Mouse (Mus musculus) neural tube, embryonic 12.5 days (tissue): Measurements from ENCODE around the gene Gm44973. TPM values are rescaled to one million over a fixed set of nuclear protein-coding genes. Genes with fewer than 3 reads are reported as not detected.
A peak's percentile ranks its signal among the peaks of the same experiment; 100 is the strongest.
"Not testable (repeated sequence)": the region's sequence is repeated elsewhere in the genome, so short reads cannot be mapped to it uniquely, and the experiment has no call there.

Experiments
- ATAC-seq: fragments of 200-750 bp; cut with Nextera tagmentation; 2 replicates; pipeline ENCODE4 v1.8.0; 2017; ENCODE audit warnings: low read depth, mild to moderate bottlenecking, moderate TSS enrichment, moderate library complexity; ENCODE audit not compliant: low FRiP score
- H3K27ac ChIP-seq: fragments of 300-500 bp; sonication (generic); 2 replicates; pipeline ENCODE4 v1.5.1; 2016
- H3K27me3 ChIP-seq: fragments of 300-500 bp; sonication (generic); replicated peaks from 2 replicates; pipeline ENCODE4 v1.6.1; 2016; ENCODE audit warnings: mild to moderate bottlenecking
- H3K36me3 ChIP-seq: fragments of 300-500 bp; sonication (generic); 2 replicates; pipeline ENCODE4 v1.6.1; 2016; ENCODE audit warnings: mild to moderate bottlenecking
- H3K4me1 ChIP-seq: fragments of 300-500 bp; sonication (generic); 2 replicates; pipeline ENCODE4 v1.6.1; 2016
- H3K4me2 ChIP-seq: fragments of 300-500 bp; sonication (generic); replicated peaks from 2 replicates; pipeline ENCODE4 v1.6.1; 2016; ENCODE audit warnings: mild to moderate bottlenecking
- H3K4me3 ChIP-seq: fragments of 300-500 bp; sonication (generic); 2 replicates; pipeline ENCODE4 v1.5.1; 2016
- H3K9ac ChIP-seq: fragments of 300-500 bp; sonication (generic); 2 replicates; pipeline ENCODE4 v1.6.1; 2016; ENCODE audit warnings: mild to moderate bottlenecking
- H3K9me3 ChIP-seq: fragments of 300-500 bp; sonication (generic); 2 replicates; pipeline ENCODE4 v1.6.1; 2016; ENCODE audit warnings: mild to moderate bottlenecking
- WGBS: fragments of 180-500 bp; shearing (Covaris S2); methylation state at CpG from one replicate; pipeline ENCODE4 v1.1.7; 2016; 5-methylcytosine and 5-hydroxymethylcytosine counted together
- polyA plus RNA-seq: library from polyadenylated mRNA; unstranded; fragments of >200 nt; fragmentation: Nextera tagmentation; extraction: Ambion mirVana; gene quantifications from 2 replicates; pipeline ENCODE4 v1.2.1, GENCODE M21; 2016

Gm44973 gene
- polyA plus RNA-seq, 1 experiment from 2014 or later: not detected

DNA sequence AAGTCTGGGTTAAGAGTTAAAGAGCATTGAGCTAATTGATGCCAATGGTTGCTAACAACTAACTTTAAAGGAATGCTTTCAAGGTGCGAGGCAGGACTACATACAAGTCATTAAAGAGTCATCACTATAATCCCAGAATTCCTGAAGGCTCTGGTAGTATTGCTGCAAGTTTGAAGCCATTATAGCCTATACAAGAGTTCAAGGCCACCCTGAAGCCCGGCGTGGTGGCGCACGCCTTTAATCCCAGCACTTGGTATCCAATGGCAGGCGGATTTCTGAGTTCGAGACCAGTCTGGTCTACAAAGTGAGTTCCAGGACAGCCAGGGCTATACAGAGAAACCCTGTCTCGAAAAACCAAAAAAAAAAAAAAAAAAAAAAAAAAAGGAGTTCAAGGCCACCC lies 4.3 kb downstream of the Gm44973 start:
- Histone ChIP-seq H3K36me3 (peaks cover 27% of the 10 kb centered on the region), H3K4me2 (peak overlapping the region; percentile 83), H3K4me1 (peaks cover 10% of the 10 kb centered on the region), H3K4me3 (peak overlapping the region; percentile 87)
- not testable (repeated sequence) for H3K27ac ChIP-seq, H3K27me3 ChIP-seq, H3K9me3 ChIP-seq, ATAC-seq, H3K9ac ChIP-seq
- 28% methylated on average over 8 of the region's 8 CpGs for WGBS

DNA sequence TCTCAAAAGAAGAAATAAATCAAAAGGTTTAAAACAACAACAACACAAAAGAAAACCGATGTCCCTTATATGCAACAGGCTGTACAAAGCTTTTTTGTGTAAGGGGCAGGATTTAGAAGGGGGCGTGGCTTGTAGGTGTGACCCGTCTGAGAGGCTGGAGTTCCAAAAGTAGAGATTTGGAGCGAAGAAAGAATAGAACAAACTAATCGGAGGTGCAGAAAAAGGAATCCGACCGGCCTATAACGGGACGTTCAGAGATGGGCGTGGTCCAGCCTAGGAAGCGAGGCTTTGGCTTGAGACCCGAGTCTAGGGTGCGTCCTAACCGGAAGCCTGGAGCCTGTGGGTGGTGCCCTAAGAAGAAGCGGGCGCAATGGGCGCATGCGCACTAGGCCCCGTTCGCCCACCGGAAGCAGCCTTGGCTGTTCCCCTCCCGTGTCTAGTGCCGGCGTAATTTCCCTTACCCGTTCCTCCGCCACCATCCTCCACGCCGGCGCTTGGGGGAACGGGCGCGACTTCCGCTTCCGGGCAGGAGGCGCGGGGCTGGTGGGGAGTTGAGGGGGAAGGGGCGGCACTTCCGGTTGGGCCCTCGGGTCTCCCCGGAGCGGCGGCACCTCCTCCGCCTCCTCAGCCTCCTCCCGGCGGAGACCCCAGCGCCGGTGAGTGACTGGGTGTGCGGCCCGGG lies 4.8 kb downstream of the Gm44973 start, which contains the start of the genes Zfp865 and Ccdc106:
Zfp865 (plus strand) TSS at position 377 of the 682 bp plus-strand sequence.
Ccdc106 (plus strand) TSS at position 554 of the 682 bp plus-strand sequence.
- ATAC-seq: peak; percentile 80
- peaks cover 28% of the 10 kb centered on the region for H3K36me3 ChIP-seq
- peak within 1 kb of the TSS; percentile 87 for H3K4me3 ChIP-seq
- H3K27me3 ChIP-seq: no peaks in the 10 kb centered on the region
- peak within 1 kb of the TSS; percentile 83 for H3K27ac ChIP-seq
- H3K9ac ChIP-seq: peak within 1 kb of the TSS; percentile 95
- no peaks in the 10 kb centered on the region for H3K9me3 ChIP-seq
- WGBS: under 1% methylated on average over 49 of the region's 49 CpGs
- H3K4me1 ChIP-seq: peaks cover 10% of the 10 kb centered on the region
- peak within 1 kb of the TSS; percentile 83 for H3K4me2 ChIP-seq

DNA sequence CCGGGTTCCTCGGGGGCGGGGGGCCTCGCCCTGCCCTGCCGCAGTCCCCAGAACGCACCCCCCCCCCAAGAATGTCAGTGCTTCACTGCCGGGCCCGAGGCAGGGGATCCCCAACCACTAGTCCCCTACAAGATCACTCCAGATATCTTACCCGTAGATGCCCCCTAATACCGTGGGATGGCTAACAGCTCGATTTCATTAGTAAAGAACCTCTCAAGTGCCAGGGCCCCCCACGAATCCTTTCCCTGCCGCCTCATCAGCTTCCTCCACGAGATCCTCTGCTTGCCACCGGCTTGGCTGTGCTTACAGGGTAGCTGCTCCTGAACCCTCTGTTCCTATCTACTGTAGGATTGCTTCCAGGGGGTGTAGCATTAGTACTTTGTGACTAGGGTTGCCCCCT lies 5.4 kb downstream of the Gm44973 start:
- H3K9ac ChIP-seq: peak overlapping the region; percentile 95
- no peaks in the 10 kb centered on the region for H3K27me3 ChIP-seq
- ATAC-seq: peak; percentile 19
- peak overlapping the region; percentile 87 for H3K4me3 ChIP-seq
- H3K4me2 ChIP-seq: peak overlapping the region; percentile 83
- H3K4me1 ChIP-seq: peaks cover 10% of the 10 kb centered on the region
- no peaks in the 10 kb centered on the region for H3K9me3 ChIP-seq
- H3K36me3 ChIP-seq: peaks cover 28% of the 10 kb centered on the region
- WGBS: under 1% methylated on average over 14 of the region's 15 CpGs
- peak overlapping the region; percentile 83 for H3K27ac ChIP-seq

DNA sequence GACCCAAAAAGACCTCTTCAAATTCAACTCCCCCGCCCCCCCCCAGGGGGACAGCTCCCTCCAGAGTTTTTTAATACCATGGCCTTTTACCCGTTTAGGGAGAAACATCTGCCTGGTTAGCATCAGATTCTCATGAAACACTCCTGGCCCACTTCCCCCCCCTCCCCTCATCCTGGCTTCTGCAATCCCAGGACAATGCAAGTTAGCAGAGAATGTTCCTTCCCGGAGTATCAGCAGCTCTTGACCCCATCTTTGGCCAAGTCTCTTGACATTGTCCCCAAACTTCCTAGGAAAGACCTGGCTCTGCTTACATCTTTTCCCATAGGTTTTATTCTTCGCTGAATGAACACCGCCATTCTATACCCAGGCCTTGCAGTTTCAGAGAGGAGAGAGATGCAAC lies 5.9 kb downstream of the Gm44973 start:
- H3K4me1 ChIP-seq: peaks cover 10% of the 10 kb centered on the region
- no peak overlapping the region for H3K27ac ChIP-seq
- H3K4me3 ChIP-seq: peak overlapping the region; percentile 87
- 55% methylated on average over 5 of the region's 5 CpGs for WGBS
- no peaks in the 10 kb centered on the region for H3K9me3 ChIP-seq
- peak overlapping the region; percentile 95 for H3K9ac ChIP-seq
- H3K27me3 ChIP-seq: no peaks in the 10 kb centered on the region
- peak overlapping the region; percentile 83 for H3K4me2 ChIP-seq
- H3K36me3 ChIP-seq: peaks cover 28% of the 10 kb centered on the region
- no peak for ATAC-seq

DNA sequence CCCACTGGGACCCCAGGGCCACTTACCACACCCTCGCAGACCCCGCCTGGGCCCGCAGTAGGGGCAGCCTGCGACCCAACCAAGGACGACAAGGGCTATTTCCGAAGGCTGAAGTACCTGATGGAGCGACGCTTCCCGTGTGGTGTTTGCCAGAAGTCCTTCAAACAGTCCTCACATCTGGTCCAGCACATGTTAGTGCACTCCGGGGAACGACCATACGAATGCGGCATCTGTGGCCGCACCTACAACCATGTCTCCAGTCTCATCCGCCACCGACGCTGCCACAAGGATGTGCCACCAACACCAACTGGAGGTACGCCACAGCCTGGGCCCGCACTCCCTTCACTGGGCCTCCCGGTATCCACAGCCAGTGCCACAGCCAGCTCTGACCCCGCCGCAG lies 14.2 kb downstream of the Gm44973 start:
- no peaks in the 10 kb centered on the region for H3K27me3 ChIP-seq
- peaks cover 31% of the 10 kb centered on the region for H3K9me3 ChIP-seq
- H3K4me3 ChIP-seq: no peak overlapping the region
- H3K36me3 ChIP-seq: peaks cover 75% of the 10 kb centered on the region
- no peak for ATAC-seq
- H3K9ac ChIP-seq: no peak overlapping the region
- no peaks in the 10 kb centered on the region for H3K4me1 ChIP-seq
- no peak overlapping the region for H3K27ac ChIP-seq
- 95% methylated on average over 22 of the region's 22 CpGs for WGBS
- H3K4me2 ChIP-seq: no peak overlapping the region

DNA sequence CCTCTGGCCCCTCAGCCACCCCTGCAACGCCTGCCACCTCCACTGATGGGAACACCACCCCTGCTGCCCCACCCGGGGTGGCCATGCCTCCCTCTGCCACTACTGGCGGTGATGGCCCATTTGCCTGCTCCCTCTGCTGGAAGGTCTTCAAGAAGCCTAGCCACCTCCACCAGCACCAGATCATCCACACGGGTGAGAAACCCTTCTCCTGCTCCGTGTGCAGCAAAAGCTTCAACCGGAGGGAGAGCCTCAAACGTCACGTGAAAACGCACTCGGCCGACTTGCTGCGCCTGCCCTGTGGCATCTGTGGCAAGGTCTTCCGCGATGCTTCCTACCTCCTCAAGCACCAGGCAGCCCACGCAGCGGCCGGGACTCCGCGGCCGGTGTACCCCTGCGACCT lies 14.7 kb downstream of the Gm44973 start:
- peaks cover 31% of the 10 kb centered on the region for H3K9me3 ChIP-seq
- H3K4me1 ChIP-seq: no peaks in the 10 kb centered on the region
- WGBS: 92% methylated on average over 21 of the region's 21 CpGs
- no peak overlapping the region for H3K4me2 ChIP-seq
- ATAC-seq: no peak
- H3K4me3 ChIP-seq: no peak overlapping the region
- peaks cover 78% of the 10 kb centered on the region for H3K36me3 ChIP-seq
- no peaks in the 10 kb centered on the region for H3K27me3 ChIP-seq
- H3K27ac ChIP-seq: no peak overlapping the region
- no peak overlapping the region for H3K9ac ChIP-seq

DNA sequence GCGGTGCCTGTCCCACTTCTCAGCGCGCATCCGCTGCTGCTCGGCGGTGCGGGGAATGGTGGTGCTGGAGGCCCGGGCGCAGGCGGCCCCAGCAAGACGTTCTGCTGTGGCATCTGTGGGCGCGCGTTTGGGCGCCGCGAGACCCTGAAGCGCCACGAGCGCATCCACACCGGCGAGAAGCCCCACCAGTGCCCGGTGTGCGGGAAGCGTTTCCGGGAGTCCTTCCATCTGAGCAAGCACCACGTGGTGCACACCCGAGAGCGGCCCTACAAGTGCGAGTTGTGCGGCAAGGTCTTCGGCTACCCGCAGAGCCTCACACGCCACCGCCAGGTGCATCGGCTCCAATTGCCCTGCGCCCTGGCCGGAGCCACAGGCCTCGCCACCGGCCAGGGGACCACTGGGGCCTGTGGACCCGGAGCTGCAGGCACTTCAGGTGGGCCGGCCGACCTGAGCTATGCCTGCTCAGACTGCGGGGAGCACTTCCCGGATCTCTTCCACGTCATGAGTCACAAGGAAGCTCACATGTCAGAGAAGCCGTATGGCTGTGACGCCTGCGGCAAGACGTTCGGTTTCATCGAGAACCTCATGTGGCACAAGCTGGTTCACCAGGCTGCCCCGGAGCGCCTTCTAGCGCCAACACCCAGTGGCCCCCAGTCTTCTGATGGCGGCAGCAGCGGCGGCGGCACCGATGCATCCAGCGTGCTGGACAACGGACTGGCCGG lies 15.4 kb downstream of the Gm44973 start:
- WGBS: 80% methylated on average over 63 of the region's 63 CpGs
- ATAC-seq: no peak

DNA sequence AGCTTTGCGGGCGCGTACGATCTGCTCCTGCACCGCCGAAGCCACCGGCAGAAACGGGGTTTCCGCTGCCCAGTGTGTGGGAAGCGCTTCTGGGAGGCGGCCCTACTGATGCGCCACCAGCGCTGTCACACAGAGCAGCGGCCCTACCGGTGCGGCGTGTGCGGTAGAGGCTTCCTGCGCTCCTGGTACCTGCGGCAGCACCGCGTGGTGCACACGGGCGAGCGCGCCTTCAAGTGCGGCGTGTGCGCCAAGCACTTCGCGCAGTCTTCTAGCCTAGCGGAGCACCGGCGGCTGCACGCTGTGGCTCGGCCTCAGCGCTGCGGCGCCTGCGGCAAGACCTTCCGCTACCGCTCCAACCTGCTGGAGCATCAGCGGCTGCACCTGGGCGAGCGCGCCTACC lies 16.2 kb downstream of the Gm44973 start:
- Histone ChIP-seq H3K4me3 (no peak overlapping the region), H3K27me3 (no peaks in the 10 kb centered on the region), H3K9ac (no peak overlapping the region), H3K27ac (no peak overlapping the region), H3K9me3 (peaks cover 31% of the 10 kb centered on the region), H3K4me1 (no peaks in the 10 kb centered on the region), H3K4me2 (no peak overlapping the region), H3K36me3 (peaks cover 91% of the 10 kb centered on the region)
- 69% methylated on average over 46 of the region's 46 CpGs for WGBS
- 0 out of 2 replicates have a peak, but pooled peaks have one; percentile 5 for ATAC-seq

More for the DNA sequence above, 15.4 kb downstream of the Gm44973 start:
- no peak overlapping the region for H3K4me2 ChIP-seq
- no peak overlapping the region for H3K27ac ChIP-seq
- peaks cover 85% of the 10 kb centered on the region for H3K36me3 ChIP-seq
- no peaks in the 10 kb centered on the region for H3K4me1 ChIP-seq
- H3K9ac ChIP-seq: no peak overlapping the region
- no peak overlapping the region for H3K4me3 ChIP-seq
- no peaks in the 10 kb centered on the region for H3K27me3 ChIP-seq
- peaks cover 31% of the 10 kb centered on the region for H3K9me3 ChIP-seq

DNA sequence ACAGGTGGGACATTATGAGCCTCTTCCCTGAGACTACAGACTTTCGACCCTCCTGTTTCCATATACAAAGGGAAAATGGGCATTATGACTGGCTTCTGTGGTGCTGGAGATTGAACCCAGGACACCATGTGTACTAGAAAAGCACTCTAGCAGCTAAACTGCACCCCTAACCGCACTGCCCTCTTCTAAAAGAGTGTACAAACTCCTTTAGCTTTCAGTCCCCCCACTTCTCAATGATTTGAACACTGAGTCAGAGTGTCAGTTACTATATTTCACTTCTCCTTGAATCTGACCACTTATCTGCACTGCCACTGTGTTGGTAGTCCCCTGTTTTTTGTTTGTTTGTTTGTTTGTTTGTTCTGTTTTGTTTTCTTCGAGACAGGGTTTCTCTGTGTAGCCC lies 18.5 kb downstream of the Gm44973 start, which contains the start of gene 4632433K11Rik:
4632433K11Rik (plus strand) TSS at position 301 of the 400 bp plus-strand sequence.
- Histone ChIP-seq H3K36me3 (peaks cover 73% of the 10 kb centered on the region), H3K4me1 (no peaks in the 10 kb centered on the region; the same call in 1 of the 2 replicates), H3K27me3 (no peaks in the 10 kb centered on the region), H3K4me3 (no peak within 1 kb of the TSS), H3K27ac (no peak within 1 kb of the TSS), H3K9me3 (peaks cover 31% of the 10 kb centered on the region), H3K9ac (no peak within 1 kb of the TSS), H3K4me2 (no peak within 1 kb of the TSS)
- ATAC-seq: no peak
- WGBS: 89% methylated on average over 3 of the region's 3 CpGs

DNA sequence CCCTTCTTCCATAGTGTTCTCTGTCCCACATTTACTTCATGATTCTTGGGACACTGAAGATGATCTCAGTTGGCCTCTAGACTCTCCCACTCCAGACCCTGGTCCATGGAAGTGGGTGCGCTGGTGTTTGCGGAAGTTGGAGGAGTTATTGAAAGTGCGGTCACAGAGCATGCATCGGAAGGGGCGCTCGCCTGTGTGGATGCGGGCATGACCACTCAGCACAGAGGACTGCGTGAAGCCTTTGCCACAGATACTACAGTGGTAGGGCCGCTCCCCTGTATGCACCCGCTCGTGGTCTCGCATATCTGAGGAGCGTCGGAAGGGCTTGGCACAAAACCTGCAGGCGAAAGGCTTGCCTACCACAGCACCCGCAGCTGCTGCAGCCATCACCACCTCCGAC lies 20.3 kb downstream of the Gm44973 start:
- Histone ChIP-seq H3K9ac (no peak overlapping the region), H3K9me3 (peaks cover 15% of the 10 kb centered on the region), H3K27me3 (no peaks in the 10 kb centered on the region), H3K27ac (no peak overlapping the region), H3K4me3 (no peak overlapping the region), H3K4me1 (no peaks in the 10 kb centered on the region; the same call in 1 of the 2 replicates), H3K36me3 (peaks cover 55% of the 10 kb centered on the region), H3K4me2 (no peak overlapping the region)
- 94% methylated on average over 17 of the region's 17 CpGs for WGBS
- no peak for ATAC-seq

DNA sequence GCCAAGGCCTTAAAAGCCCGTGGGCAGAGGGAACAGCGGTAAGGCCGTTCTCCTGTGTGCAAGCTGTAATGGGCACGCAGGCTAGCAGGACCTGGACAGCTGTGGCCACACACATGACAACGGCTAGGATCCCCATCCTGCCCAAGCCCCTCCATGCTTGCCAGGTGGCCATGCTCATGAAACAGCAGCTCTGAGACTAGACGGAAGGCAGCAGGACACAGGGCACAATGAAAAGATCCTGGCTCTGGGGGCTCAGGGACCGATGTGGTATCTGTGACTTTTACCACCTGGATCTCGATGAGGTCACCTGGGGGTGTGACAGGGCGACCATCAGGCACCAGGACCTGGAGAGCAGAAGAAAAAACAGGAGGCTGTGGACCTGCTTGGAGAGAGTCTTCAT lies 20.8 kb downstream of the Gm44973 start:
- Histone ChIP-seq H3K4me2 (no peak overlapping the region), H3K4me1 (no peaks in the 10 kb centered on the region; the same call in 1 of the 2 replicates), H3K27ac (no peak overlapping the region), H3K9ac (no peak overlapping the region), H3K9me3 (peaks cover 10% of the 10 kb centered on the region), H3K27me3 (no peaks in the 10 kb centered on the region), H3K36me3 (peaks cover 50% of the 10 kb centered on the region), H3K4me3 (no peak overlapping the region)
- ATAC-seq: no peak
- WGBS: 92% methylated on average over 9 of the region's 9 CpGs

DNA sequence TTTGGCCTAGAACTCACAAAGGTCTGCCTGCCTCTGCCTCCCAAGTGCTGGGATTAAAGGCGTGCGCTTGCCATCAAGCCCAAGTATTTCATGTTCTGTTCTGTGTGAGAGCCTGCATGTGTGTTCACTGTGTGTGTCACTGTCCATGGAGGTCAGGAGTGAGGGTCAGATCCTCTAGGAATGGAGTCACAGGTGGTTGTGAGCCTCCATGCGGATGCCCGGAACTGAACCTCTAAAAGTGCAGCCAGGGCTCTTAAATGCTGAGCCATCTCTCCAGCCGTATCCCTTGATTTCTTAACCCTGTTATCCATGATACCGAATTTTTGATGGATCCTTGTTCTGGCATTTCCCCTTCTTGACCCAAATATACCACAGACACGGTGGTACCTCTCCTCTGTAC lies 21.7 kb downstream of the Gm44973 start:
- peaks cover 41% of the 10 kb centered on the region for H3K36me3 ChIP-seq
- no peak overlapping the region for H3K4me3 ChIP-seq
- peaks cover 2% of the 10 kb centered on the region; the same call in 1 of the 2 replicates for H3K9me3 ChIP-seq
- H3K4me1 ChIP-seq: no peaks in the 10 kb centered on the region; the same call in 1 of the 2 replicates
- H3K9ac ChIP-seq: no peak overlapping the region
- 94% methylated on average over 7 of the region's 7 CpGs for WGBS
- no peak overlapping the region for H3K4me2 ChIP-seq
- no peak overlapping the region for H3K27ac ChIP-seq
- no peak for ATAC-seq
- no peaks in the 10 kb centered on the region for H3K27me3 ChIP-seq
